Mouse (Mus musculus): Measurements from ENCODE around the gene Wasf2.

GRCm38 (mm10) chr4:133083991-133084861, 46.1 kb upstream of the Wasf2 start:
- no peak for TF ChIP-seq CTCF (conservative IDR thresholded peaks at IDR 0.05; ENCODE audit: insufficient read depth, insufficient read length, low read depth, low read length)
- TF ChIP-seq POLR2A (IDR thresholded peaks at IDR 0.05; ENCODE audit: low read depth, low read length) = no peak
